Mouse (Mus musculus): ENCODE results near the gene Hcn4.

GRCm38 (mm10) chr9:58874354-58874753 lies 51.1 kb downstream of the Hcn4 start:
- TF ChIP-seq MYOD1 (IDR thresholded peaks at IDR 0.05; ENCODE audit: control insufficient read depth, insufficient read length, low read depth) = no peak
- no peak for TF ChIP-seq CTCF (IDR thresholded peaks at IDR 0.05; ENCODE audit: control insufficient read depth, insufficient read depth, insufficient read length)
- TF ChIP-seq FOSL1 (IDR thresholded peaks at IDR 0.05; ENCODE audit: insufficient read depth, low read length, poor library complexity, severe bottlenecking) = no peak
- TF ChIP-seq MYOG (IDR thresholded peaks at IDR 0.05; ENCODE audit: control insufficient read depth, extremely low read depth, insufficient read length) = no peak
- no peak for TF ChIP-seq USF1 (IDR thresholded peaks at IDR 0.05; ENCODE audit: low read depth)
- TF ChIP-seq MAX (IDR thresholded peaks at IDR 0.05) = no peak
- no peak for TF ChIP-seq CEBPB (IDR thresholded peaks at IDR 0.05; ENCODE audit: low read depth)
